In genomic region chr5:107129304-107129703, GRCm38 (mm10) we compare ENCODE assay signal across 28 mouse cellular contexts.
A peak's percentile ranks its signal among the peaks of the same experiment; 100 is the strongest.
DNase-seq lines count a peak whose midpoint lies in the region; ATAC-seq lines count a peak whose summit lies in the region.
"Had no signal": no experiment of that assay in that cellular context is flagged by ENCODE, and none has a peak within 500 bp of the region (broad histone marks: within the 10 kb centered on the region; RNA-seq: fewer than 3 reads in every experiment).

No protein-coding gene starts in this region.

- H3K36me3 ChIP-seq in heart, embryonic 14.5 days (ENCODE audit: control insufficient read depth, insufficient read depth, low read length): peaks cover 41% of the 10 kb centered on the region
- H3K36me3 ChIP-seq in embryonic facial prominence, embryonic 14.5 days (ENCODE audit: control insufficient read depth, insufficient read depth, low read length): peaks cover 61% of the 10 kb centered on the region
- H3K36me3 ChIP-seq in heart, embryonic 15.5 days: peaks cover 14% of the 10 kb centered on the region
- H3K36me3 ChIP-seq: forebrain, embryonic 15.5 days; G1E; hindbrain, embryonic 13.5 days had no signal

- 22% methylated on average over 5 of the region's 5 CpGs for WGBS in heart, embryonic 14.5 days
- 54% methylated on average over 5 of the region's 5 CpGs for WGBS in embryonic facial prominence, embryonic 14.5 days
- 37% methylated on average over 5 of the region's 5 CpGs for WGBS in heart, embryonic 15.5 days

- ATAC-seq in heart, embryonic 14.5 days (ENCODE audit: insufficient number of reproducible peaks, insufficient read depth, low FRiP score, low read depth): peak; percentile 77
- no peak; the same call in 1 of the 2 replicates for ATAC-seq in embryonic facial prominence, embryonic 14.5 days (ENCODE audit: low read depth)
- peak; percentile 71 for ATAC-seq in heart, embryonic 15.5 days (replicated peaks; ENCODE audit: insufficient number of reproducible peaks, insufficient read depth, low FRiP score, low read depth)
- ATAC-seq: forebrain, embryonic 15.5 days; intestine, embryonic 15.5 days; liver, postnatal 0 days; lung, postnatal 0 days; Patski had no signal

- intact Hi-C loops in heart, postnatal 36 days (cut with DNase I): loop anchor here (2.0 to 5.0 kb wide), 3 partner anchors 15 to 132 kb away; no protein-coding TSS in a partner anchor

- no peaks in the 10 kb centered on the region for H3K27me3 ChIP-seq in heart, embryonic 14.5 days (ENCODE audit: control insufficient read depth, insufficient read depth, low read length)
- no peaks in the 10 kb centered on the region for H3K27me3 ChIP-seq in embryonic facial prominence, embryonic 14.5 days (replicated peaks; ENCODE audit: control insufficient read depth, insufficient read depth, low read length)
- H3K27me3 ChIP-seq in heart, embryonic 15.5 days: no peaks in the 10 kb centered on the region
- H3K27me3 ChIP-seq: CH12.LX; embryonic facial prominence, embryonic 13.5 days; forebrain, embryonic 15.5 days; hindbrain, embryonic 13.5 days; intestine, embryonic 15.5 days; Patski had no signal

- H3K9me3 ChIP-seq in heart, embryonic 14.5 days (ENCODE audit: control insufficient read depth, low read length): no peaks in the 10 kb centered on the region
- no peaks in the 10 kb centered on the region for H3K9me3 ChIP-seq in embryonic facial prominence, embryonic 14.5 days (ENCODE audit: control insufficient read depth, low read length)
- no peaks in the 10 kb centered on the region for H3K9me3 ChIP-seq in heart, embryonic 15.5 days (replicated peaks)
- H3K9me3 ChIP-seq: embryonic facial prominence, embryonic 13.5 days; forebrain, embryonic 15.5 days; G1E; hindbrain, embryonic 13.5 days; intestine, embryonic 15.5 days had no signal

- peaks cover 24 to 72% of the 10 kb centered on the region in 2 experiments for H3K4me1 ChIP-seq in heart, embryonic 14.5 days (ENCODE audit: control insufficient read depth in 2 of 2, insufficient read depth in 2 of 2, low read length in 2 of 2)
- H3K4me1 ChIP-seq in embryonic facial prominence, embryonic 14.5 days (ENCODE audit: control insufficient read depth, insufficient read depth, low read length): peaks cover 23% of the 10 kb centered on the region
- peaks cover 57% of the 10 kb centered on the region for H3K4me1 ChIP-seq in heart, embryonic 15.5 days (replicated peaks)

- H3K9ac ChIP-seq in heart, embryonic 14.5 days (ENCODE audit: low read length): peak overlapping the region; percentile 10; the same call in 1 of the 2 replicates
- H3K9ac ChIP-seq in embryonic facial prominence, embryonic 14.5 days (ENCODE audit: low read depth, low read length): no peak overlapping the region
- H3K9ac ChIP-seq in heart, embryonic 15.5 days: peak overlapping the region; percentile 5; the same call in 1 of the 2 replicates
- H3K9ac ChIP-seq: embryonic facial prominence, embryonic 13.5 days; forebrain, embryonic 15.5 days; hindbrain, embryonic 13.5 days; intestine, embryonic 15.5 days; liver, postnatal 0 days had no signal

- H3K27ac ChIP-seq in heart, embryonic 14.5 days (replicated peaks in 1 of 2; ENCODE audit: control insufficient read depth in 1 of 2, insufficient read depth in 1 of 2, low read depth in 2 of 2, low read length in 2 of 2): peak overlapping the region; percentile 76 to 77
- H3K27ac ChIP-seq in embryonic facial prominence, embryonic 14.5 days (replicated peaks; ENCODE audit: low read depth, low read length): 0 out of 2 replicates have a peak overlapping the region, but pooled peaks have one; percentile 5
- peak overlapping the region; percentile 81 for H3K27ac ChIP-seq in heart, embryonic 15.5 days
- H3K27ac ChIP-seq: embryonic facial prominence, embryonic 13.5 days; forebrain, embryonic 15.5 days; hindbrain, embryonic 13.5 days; intestine, embryonic 15.5 days; macrophage had no signal

- peak; percentile 93 for DNase-seq in heart, adult 11 months
- DNase-seq in heart, postnatal 36 days: no peak
- no peak for DNase-seq in heart, adult 9 months (ENCODE audit: low spot score in 2 of 2)
- DNase-seq in embryonic facial prominence, embryonic 14.5 days (ENCODE audit: low spot score): no peak
- DNase-seq in adrenal gland, postnatal 14 days: no peak
- no peak for DNase-seq in right cerebral cortex, postnatal 14 days
- DNase-seq: cerebellum, adult 11 months; cerebellum, adult 9-11 months; gastrocnemius, postnatal 14 days; kidney, adult 9 months; kidney, postnatal 14 days; left cerebral cortex, postnatal 4 days; liver, postnatal 0 days; right cerebral cortex, adult 18-20 months; thymus, adult 18-20 months; thymus, postnatal 36 days had no signal

- no peak overlapping the region for H3K4me2 ChIP-seq in heart, embryonic 14.5 days (ENCODE audit: low read length)
- H3K4me2 ChIP-seq in embryonic facial prominence, embryonic 14.5 days (ENCODE audit: low read depth, low read length): no peak overlapping the region
- 0 out of 2 replicates have a peak overlapping the region, but pooled peaks have one; percentile 10 for H3K4me2 ChIP-seq in heart, embryonic 15.5 days
- H3K4me2 ChIP-seq: embryonic facial prominence, embryonic 13.5 days; forebrain, embryonic 15.5 days; hindbrain, embryonic 13.5 days; intestine, embryonic 15.5 days; liver, embryonic 11.5 days had no signal

- no peak overlapping the region for H3K4me3 ChIP-seq in heart, embryonic 14.5 days (ENCODE audit: control insufficient read depth in 1 of 2, insufficient read depth in 1 of 2, low read depth in 1 of 2, low read length in 2 of 2)
- no peak overlapping the region for H3K4me3 ChIP-seq in embryonic facial prominence, embryonic 14.5 days (ENCODE audit: low read depth, low read length)
- H3K4me3 ChIP-seq in heart, embryonic 15.5 days: no peak overlapping the region
- H3K4me3 ChIP-seq: embryonic facial prominence, embryonic 13.5 days; forebrain, embryonic 15.5 days; hindbrain, embryonic 13.5 days; intestine, embryonic 15.5 days had no signal

Comparison
In these comparisons a context has a peak if more than half of its experiments do, and no peak if none do; other contexts are left out.
1. H3K27ac ChIP-seq: peak in every context shown above with its lines; median percentile 81 in heart, embryonic 15.5 days; 76 in heart, embryonic 14.5 days; 5 in embryonic facial prominence, embryonic 14.5 days.